Comparison of ENCODE assay signal across 8 mouse cellular contexts in the genomic region with DNA sequence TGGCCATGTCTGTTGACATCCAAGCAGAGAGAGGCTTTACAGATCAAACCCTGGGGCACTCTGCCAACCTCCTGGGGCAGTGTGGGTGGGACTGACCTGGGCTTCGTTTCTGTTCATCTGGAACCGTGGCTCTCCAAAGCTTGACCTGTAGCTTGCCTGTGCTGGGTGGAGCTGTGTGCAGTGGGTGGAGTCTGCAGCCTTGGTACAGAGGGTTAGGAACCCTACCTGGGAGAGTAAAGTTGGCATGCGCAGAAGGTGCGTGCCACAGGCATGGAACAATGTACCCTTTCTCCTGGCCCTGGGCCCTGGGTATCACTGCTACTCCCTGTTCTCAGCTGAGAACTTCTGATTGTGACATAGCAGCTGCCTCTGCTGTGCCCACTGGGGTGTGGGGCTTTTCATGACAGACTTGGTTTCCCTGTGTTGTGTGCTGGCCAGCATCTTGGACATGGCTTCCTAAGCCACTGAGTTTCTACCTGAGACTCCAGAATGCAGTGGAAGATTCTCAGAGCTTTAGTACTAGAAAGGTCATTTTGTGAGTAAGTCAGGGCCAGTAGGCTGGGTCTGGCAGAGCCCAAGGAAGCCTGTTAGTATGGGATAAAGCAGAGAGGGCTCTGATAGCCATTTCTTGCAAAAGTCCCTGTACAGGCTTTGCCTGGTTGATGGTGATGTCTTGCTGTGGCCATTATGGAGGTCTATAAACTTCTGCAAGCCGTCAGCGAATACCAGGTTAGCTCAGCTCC. TPM values are rescaled to one million over a fixed set of nuclear protein-coding genes. Genes with fewer than 3 reads are reported as not detected.
DNase-seq lines count a peak whose midpoint lies in the region; ATAC-seq lines count a peak whose summit lies in the region.

No protein-coding gene starts in this region.

- DNase-seq in heart, adult 11 months = peak; percentile 97
- DNase-seq in heart, adult 9 months (ENCODE audit: low spot score in 2 of 2) = no peak
- DNase-seq in MN1 (ENCODE audit: low spot score) = peak; percentile 45
- DNase-seq in cerebellum, postnatal 36 days = peak; percentile 65 to 69
- no peak for DNase-seq in liver, embryonic 13.5 days
- no peak for DNase-seq in c-Kit-positive CD71-positive TER-119-positive erythroid progenitor cells, embryonic 14.5 days (ENCODE audit: low spot score)
- DNase-seq in urinary bladder, adult 18-20 months (ENCODE audit: low spot score in 2 of 2) = no peak
- no peak for DNase-seq in hindbrain, embryonic 10.5 days (ENCODE audit: low spot score)

- H3K9me3 ChIP-seq in liver, embryonic 13.5 days (replicated peaks) = no peaks in the 10 kb centered on the region
- H3K9me3 ChIP-seq in hindbrain, embryonic 10.5 days = no peaks in the 10 kb centered on the region

- no peaks in the 10 kb centered on the region for H3K36me3 ChIP-seq in liver, embryonic 13.5 days
- no peaks in the 10 kb centered on the region for H3K36me3 ChIP-seq in hindbrain, embryonic 10.5 days

- WGBS in liver, embryonic 13.5 days (ENCODE audit: insufficient replicate concordance) = 68% methylated on average over 6 of the region's 6 CpGs
- 87% methylated on average over 6 of the region's 6 CpGs for whole genome bisulfite sequencing in hindbrain, embryonic 10.5 days

- H3K9ac ChIP-seq in liver, embryonic 13.5 days = no peak overlapping the region

- H3K4me3 ChIP-seq in liver, embryonic 13.5 days (replicated peaks) = no peak overlapping the region
- no peak overlapping the region for H3K4me3 ChIP-seq in hindbrain, embryonic 10.5 days

- H3K4me2 ChIP-seq in liver, embryonic 13.5 days = no peak overlapping the region

- H3K27ac ChIP-seq in liver, embryonic 13.5 days = peak overlapping the region; percentile 58
- H3K27ac ChIP-seq in hindbrain, embryonic 10.5 days = no peak overlapping the region

- peak; percentile 31 for ATAC-seq in liver, embryonic 13.5 days (ENCODE audit: low read depth)

- no peaks in the 10 kb centered on the region for H3K27me3 ChIP-seq in liver, embryonic 13.5 days
- H3K27me3 ChIP-seq in hindbrain, embryonic 10.5 days (ENCODE audit: insufficient read depth, poor library complexity, severe bottlenecking) = no peaks in the 10 kb centered on the region

- H3K4me1 ChIP-seq in liver, embryonic 13.5 days (replicated peaks) = peaks cover 100% of the 10 kb centered on the region
- H3K4me1 ChIP-seq in hindbrain, embryonic 10.5 days (replicated peaks) = peaks cover 99% of the 10 kb centered on the region

RNA-seq across cellular contexts. Expression of gene Zmiz1, which starts 30.5 kb away (rescaled TPM):
- polyA plus RNA-seq in liver, embryonic 13.5 days (2015; fragmentation: Nextera tagmentation; extraction: Ambion mirVana) = 4.5 TPM in 2 replicates
- 44.4 and 60.1 TPM in 2 replicates for polyA plus RNA-seq in hindbrain, embryonic 10.5 days (2016; fragmentation: Nextera tagmentation; extraction: Ambion mirVana)

Comparison
In these comparisons a context has a peak if more than half of its experiments do, and no peak if none do; other contexts are left out.
1. DNase-seq: peak in heart, adult 11 months (single experiment), MN1 (single experiment) and cerebellum, postnatal 36 days (2 of 2); none in heart, adult 9 months (0 of 2), liver, embryonic 13.5 days (single experiment), c-Kit-positive CD71-positive TER-119-positive erythroid progenitor cells, embryonic 14.5 days (single experiment), urinary bladder, adult 18-20 months (0 of 2) and hindbrain, embryonic 10.5 days (single experiment).